Mouse (Mus musculus) midbrain, embryonic 13.5 days (tissue): ENCODE measurements at regions not wholly inside any gene's neighbourhood (a gene's known extent, or its start where the extent isn't known, plus 50 kb on each side); places are given as distances from the start of the nearest gene placed in this dataset.

Experiments used
- ATAC-seq: fragments of 200-750 bp; cut with Nextera tagmentation; 2 replicates; pipeline ENCODE4 v1.8.0; 2017; ENCODE audit warnings: mild to moderate bottlenecking, moderate TSS enrichment, moderate library complexity
- H3K27ac ChIP-seq: fragments of 300-500 bp; sonication (generic); 2 replicates; pipeline ENCODE4 v1.5.1; 2015; ENCODE audit warnings: inconsistent platforms, mild to moderate bottlenecking, moderate library complexity
- H3K27me3 ChIP-seq: fragments of 300-500 bp; sonication (generic); 2 replicates; pipeline ENCODE4 v1.6.1; 2015; ENCODE audit warnings: mild to moderate bottlenecking, inconsistent platforms
- H3K36me3 ChIP-seq: fragments of 300-500 bp; sonication (generic); 2 replicates; pipeline ENCODE4 v1.6.1; 2015; ENCODE audit warnings: mild to moderate bottlenecking, inconsistent platforms
- H3K4me1 ChIP-seq: fragments of 300-500 bp; sonication (generic); replicated peaks from 2 replicates; pipeline ENCODE4 v1.6.1; 2015; ENCODE audit warnings: inconsistent platforms
- H3K4me2 ChIP-seq: fragments of 300-500 bp; sonication (generic); replicated peaks from 2 replicates; pipeline ENCODE4 v1.6.1; 2015; ENCODE audit warnings: moderate library complexity, mild to moderate bottlenecking, inconsistent platforms
- H3K4me3 ChIP-seq: fragments of 300-500 bp; sonication (generic); replicated peaks from 2 replicates; pipeline ENCODE4 v1.5.1; 2015; ENCODE audit warnings: mild to moderate bottlenecking, inconsistent platforms
- H3K9ac ChIP-seq: fragments of 300-500 bp; sonication (generic); replicated peaks from 2 replicates; pipeline ENCODE4 v1.6.1; 2015; ENCODE audit warnings: mild to moderate bottlenecking, inconsistent platforms
- H3K9me3 ChIP-seq: fragments of 300-500 bp; sonication (generic); 2 replicates; pipeline ENCODE4 v1.6.1; 2016; ENCODE audit warnings: mild to moderate bottlenecking, inconsistent platforms
- WGBS: fragments of 180-500 bp; shearing (Covaris S2); methylation state at CpG from one replicate; pipeline ENCODE4 v1.1.7; 2015; 5-methylcytosine and 5-hydroxymethylcytosine counted together

DNA sequence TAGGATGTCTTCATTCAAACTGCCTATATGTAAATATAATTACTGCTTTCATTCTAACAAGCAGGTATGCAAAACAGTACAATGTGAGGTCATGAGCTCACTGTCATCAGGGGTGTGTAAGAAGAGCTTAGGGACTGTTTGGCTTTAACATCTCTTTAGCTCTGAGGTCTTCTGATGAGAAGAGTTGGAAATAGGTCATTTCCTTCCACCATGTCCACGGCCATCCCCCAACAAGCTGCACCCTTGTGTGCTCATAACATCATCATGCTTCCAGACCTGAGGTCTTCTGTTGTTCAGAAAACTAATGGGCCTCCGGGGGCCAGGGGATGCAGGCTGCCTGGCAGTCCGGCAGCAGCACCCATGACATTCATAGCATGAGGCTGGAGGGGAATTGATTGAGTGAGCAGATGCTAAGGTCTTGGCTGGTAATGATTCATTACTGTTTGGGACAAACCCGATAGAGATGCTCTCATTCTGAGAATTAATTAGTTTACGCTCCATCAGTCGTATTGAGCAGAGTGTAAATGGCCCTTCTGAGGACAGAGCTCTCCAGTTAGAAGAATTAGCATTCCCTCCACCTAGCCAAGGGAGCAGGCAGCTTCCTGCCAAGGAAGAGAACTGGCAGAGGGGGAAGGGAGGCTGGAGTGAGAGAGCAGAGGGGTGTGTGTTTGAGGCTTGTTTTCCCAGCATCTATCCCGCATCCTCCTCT is 64.0 kb downstream of the Rps24 start:
- Histone ChIP-seq H3K27me3 (no peaks in the 10 kb centered on the region), H3K27ac (peak overlapping the region; percentile 80), H3K9ac (no peak overlapping the region), H3K4me2 (no peak overlapping the region), H3K9me3 (no peaks in the 10 kb centered on the region), H3K4me1 (peaks cover 13% of the 10 kb centered on the region), H3K36me3 (no peaks in the 10 kb centered on the region), H3K4me3 (no peak overlapping the region)
- 28% methylated on average over 7 of the region's 7 CpGs for WGBS
- peak; percentile 96 for ATAC-seq

DNA sequence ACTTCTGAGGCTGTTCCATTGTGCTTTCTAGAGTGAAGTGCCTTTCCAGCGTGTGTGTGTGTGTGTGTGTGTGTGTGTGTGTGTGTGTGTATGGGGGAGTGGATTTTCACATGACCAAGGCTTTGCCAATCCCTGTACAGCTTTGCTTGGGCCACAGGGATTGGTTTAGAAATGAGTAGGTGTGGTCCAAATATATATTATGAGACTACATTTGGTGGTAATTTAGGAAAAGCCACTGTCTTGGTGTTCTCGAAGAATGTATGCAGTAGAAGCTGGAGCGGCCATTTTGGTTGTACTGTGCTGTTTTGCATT is 64.5 kb downstream of the Rps24 start:
- Histone ChIP-seq H3K9me3 (no peaks in the 10 kb centered on the region), H3K27ac (peak overlapping the region; percentile 80), H3K4me2 (no peak overlapping the region), H3K9ac (no peak overlapping the region), H3K4me3 (no peak overlapping the region), H3K27me3 (no peaks in the 10 kb centered on the region), H3K36me3 (no peaks in the 10 kb centered on the region), H3K4me1 (peaks cover 13% of the 10 kb centered on the region)
- WGBS = 71% methylated on average over 3 of the region's 3 CpGs
- ATAC-seq = no peak

DNA sequence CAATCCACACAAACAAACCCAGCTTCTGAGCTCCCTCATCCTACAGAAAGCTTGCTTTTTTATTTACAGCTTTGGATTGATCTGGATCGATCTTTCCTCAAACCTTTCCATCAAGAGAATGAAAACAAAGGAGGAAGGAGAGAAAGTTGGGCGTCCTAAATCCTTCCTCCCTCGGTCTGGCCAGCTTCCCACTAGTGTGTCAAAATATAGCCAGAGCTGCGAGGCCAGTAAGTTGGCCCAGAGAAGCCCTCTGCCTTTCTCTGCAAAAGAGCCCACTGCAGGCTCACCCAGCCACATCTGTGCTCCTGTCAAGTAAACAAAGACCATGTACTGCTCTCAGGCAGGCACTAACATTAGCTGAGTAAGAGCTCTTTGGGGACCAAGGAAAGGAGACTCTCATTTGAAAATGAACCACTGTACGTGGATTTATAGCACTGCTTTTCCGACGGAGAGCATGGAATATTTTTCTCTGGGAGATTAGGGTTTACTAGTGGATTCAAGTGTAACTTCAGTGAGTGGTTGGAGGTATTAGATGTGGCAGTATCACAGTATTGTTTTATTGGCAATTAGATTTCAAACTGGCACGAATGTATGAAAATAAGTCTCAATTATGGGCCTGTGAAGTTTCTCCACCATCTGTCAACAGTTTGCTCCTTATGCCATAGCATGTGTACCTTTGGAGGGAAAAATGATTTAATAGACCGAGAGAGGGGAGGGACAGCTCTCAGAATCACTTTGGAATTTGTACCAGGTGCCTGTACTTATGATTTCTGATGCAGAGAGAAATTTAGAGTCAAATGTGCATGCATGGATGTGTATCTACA is 78.1 kb downstream of the Rps24 start:
- WGBS = 73% methylated on average over 9 of the region's 9 CpGs
- H3K4me2 ChIP-seq = no peak overlapping the region
- H3K27ac ChIP-seq = no peak overlapping the region
- H3K4me3 ChIP-seq = no peak overlapping the region
- no peaks in the 10 kb centered on the region for H3K27me3 ChIP-seq
- no peaks in the 10 kb centered on the region for H3K36me3 ChIP-seq
- H3K9me3 ChIP-seq = no peaks in the 10 kb centered on the region
- H3K4me1 ChIP-seq = peaks cover 6% of the 10 kb centered on the region; the same call in 1 of the 2 replicates
- ATAC-seq = no peak
- H3K9ac ChIP-seq = no peak overlapping the region

DNA sequence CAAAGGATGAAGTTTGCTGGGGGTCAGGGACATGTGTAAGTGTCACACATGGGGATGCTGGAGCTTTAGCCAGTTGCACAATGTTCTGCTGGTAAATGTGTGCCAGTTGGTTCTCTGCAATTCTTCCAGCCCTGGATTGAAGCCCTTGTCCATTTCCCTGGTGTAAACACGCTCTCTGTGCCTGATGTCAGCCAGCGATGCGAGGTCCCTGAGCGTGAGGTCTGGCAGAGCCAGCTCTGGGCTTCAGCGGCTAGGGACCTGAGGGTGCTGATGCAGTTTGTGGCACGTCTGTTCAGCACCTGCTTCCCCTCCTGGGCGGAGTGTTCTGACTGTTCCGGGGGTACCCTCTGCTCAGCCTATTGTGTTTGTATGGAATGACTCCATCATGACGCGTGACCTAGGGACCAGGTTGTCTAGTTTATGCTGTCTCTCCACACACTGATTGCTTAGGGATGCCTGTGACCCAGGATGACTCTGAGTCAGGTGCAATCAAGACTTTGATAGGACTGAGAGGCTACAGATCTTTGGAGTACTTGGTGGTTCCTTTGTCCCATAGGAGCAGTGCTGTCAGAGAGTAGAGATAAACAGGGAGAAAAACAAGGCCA is 78.9 kb downstream of the Rps24 start:
- no peak for ATAC-seq
- Histone ChIP-seq H3K27me3 (no peaks in the 10 kb centered on the region), H3K4me1 (peaks cover 6% of the 10 kb centered on the region; the same call in 1 of the 2 replicates), H3K4me2 (no peak overlapping the region), H3K9ac (no peak overlapping the region), H3K4me3 (no peak overlapping the region), H3K9me3 (no peaks in the 10 kb centered on the region), H3K27ac (no peak overlapping the region), H3K36me3 (no peaks in the 10 kb centered on the region)
- 67% methylated on average over 10 of the region's 10 CpGs for WGBS

DNA sequence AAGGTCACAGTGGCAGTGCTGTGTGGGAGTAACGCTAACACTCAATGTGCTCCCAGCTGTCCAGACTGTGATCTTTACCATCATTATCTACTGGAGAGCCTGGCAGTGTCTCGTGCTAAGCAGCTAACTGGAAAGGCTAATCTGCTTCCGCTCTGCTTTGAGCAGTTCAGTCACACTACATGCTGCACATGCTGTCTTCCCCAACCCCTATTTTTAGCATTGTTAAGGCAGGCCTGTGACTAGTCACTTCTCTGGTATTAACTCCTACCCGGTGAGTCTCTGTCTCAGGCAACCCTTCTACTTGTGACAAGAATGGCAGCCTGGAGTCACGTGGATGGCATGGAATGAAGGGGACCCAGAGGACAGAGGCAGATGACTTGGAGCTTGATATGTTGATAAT is 88.2 kb downstream of the Rps24 start:
- Histone ChIP-seq H3K27me3 (no peaks in the 10 kb centered on the region), H3K4me3 (no peak overlapping the region), H3K9me3 (no peaks in the 10 kb centered on the region), H3K4me1 (peaks cover 27% of the 10 kb centered on the region), H3K27ac (no peak overlapping the region), H3K9ac (no peak overlapping the region), H3K4me2 (no peak overlapping the region), H3K36me3 (no peaks in the 10 kb centered on the region)
- no peak for ATAC-seq
- WGBS = 76% methylated on average over 5 of the region's 5 CpGs

DNA sequence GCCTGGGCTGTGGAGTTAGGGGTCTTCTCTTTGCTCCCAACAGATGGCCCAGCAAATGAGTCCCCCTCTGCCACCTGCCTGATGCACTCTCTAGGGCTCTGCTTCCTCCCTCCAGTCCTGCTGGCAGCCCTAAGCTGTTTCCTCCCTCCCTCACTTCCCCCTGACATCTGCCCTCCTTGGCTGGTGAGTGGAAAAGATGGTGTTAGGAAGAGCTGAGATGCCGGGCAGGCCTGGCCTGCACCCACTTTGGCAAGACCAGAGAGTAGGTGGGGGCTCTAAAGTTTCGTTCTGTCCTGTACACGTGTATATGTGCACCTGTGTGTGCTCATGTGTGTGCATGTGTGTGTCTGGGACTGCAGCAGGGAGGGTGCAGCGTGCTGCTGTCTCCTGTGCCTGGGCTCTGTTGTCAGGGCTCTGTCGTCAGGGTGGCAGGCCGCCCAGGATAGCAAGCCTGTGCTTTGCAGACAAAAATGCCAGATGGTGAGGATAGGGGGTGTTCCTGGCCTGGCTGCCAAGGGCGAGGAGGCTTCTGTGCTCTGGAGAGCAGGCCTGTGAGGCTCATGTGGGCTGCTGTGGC is 91.7 kb downstream of the Rps24 start:
- no peak overlapping the region for H3K4me2 ChIP-seq

DNA sequence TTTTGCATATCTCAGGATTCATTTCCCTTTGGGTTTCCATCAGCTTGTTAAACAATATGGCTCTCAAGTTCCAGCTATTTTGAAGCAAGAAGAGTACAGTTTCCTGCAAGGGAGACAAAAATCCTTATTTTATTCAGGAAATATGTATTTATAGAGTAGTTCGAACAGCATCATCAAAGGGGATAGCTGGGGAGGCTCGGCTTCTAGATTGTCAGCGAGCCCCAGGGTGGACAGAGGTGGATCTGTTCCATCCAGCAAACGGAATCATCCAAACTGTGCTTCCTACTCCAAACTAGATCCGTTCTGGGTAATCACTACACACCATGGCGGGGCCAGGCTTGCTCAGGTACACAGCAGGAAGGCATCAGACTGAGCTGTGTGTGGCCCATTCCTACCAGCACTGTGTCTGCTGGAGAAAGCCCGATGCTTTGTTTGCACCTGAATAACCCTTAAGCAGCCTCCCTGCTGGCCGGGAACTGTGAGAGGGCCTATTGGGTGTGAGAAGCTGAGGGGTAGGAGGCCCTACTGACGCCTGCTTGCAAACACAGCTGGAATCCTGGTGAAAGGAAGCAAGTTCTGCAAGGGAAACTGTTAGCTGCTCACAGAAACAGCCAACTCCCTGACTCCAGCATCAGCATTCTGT is 92.3 kb downstream of the Rps24 start:
- H3K9ac ChIP-seq = peak overlapping the region; percentile 50
- WGBS = 14% methylated on average over 9 of the region's 9 CpGs

More for the DNA sequence above, 91.7 kb downstream of the Rps24 start:
- Histone ChIP-seq H3K36me3 (no peaks in the 10 kb centered on the region), H3K4me3 (no peak overlapping the region), H3K9me3 (no peaks in the 10 kb centered on the region), H3K27ac (peak overlapping the region; percentile 94), H3K9ac (peak overlapping the region; percentile 50), H3K4me1 (peaks cover 29% of the 10 kb centered on the region), H3K27me3 (no peaks in the 10 kb centered on the region)
- WGBS = 19% methylated on average over 7 of the region's 7 CpGs
- peak; percentile 93 for ATAC-seq

DNA sequence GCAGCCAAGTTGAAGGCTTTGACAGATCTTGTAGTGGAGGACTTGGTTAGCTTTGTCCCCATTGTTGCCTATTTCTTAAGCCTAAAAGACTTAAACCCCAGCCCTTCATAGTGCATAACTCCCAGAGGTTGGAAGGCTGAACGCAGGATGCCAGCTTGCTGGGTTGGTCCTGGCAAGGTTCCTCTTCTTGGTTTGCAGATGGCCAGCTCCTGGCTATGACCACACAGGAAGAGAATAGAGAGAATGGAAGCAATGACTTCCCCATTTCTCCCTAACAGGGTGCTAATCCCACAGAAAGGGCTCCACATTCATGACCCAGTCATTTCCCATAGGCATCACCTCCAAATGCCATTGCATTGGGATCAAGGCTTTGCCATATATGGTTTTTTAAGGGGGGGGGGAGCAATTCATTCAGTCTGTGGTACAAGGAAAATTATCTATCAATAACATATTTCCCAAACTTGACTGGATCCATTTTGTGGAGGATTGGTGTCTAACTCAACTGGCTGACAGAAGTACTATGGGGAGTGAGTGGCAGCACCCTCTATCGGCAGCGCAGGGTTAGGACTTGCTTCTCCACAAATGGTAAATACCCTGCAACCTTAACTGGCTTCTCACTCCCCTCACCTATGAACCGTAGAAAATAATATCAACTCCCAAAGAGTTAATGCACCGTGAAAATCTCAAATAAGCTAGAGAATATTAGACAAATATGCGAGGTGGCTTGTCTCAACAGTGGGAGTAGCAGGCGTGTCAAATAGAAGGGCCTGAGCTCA is 99.4 kb downstream of the Rps24 start:
- 56% methylated on average over 7 of the region's 7 CpGs for WGBS
- Histone ChIP-seq H3K9ac (no peak overlapping the region), H3K4me2 (no peak overlapping the region), H3K4me1 (peaks cover 19% of the 10 kb centered on the region), H3K27me3 (no peaks in the 10 kb centered on the region), H3K36me3 (no peaks in the 10 kb centered on the region), H3K4me3 (no peak overlapping the region), H3K27ac (peak overlapping the region; percentile 86), H3K9me3 (no peaks in the 10 kb centered on the region)
- 0 out of 2 replicates have a peak, but pooled peaks have one; percentile 17 for ATAC-seq

More for the DNA sequence above, 92.3 kb downstream of the Rps24 start:
- H3K4me1 ChIP-seq = peaks cover 29% of the 10 kb centered on the region
- peak overlapping the region; percentile 94 for H3K27ac ChIP-seq
- H3K36me3 ChIP-seq = no peaks in the 10 kb centered on the region
- 0 out of 2 replicates have a peak overlapping the region, but pooled peaks have one; percentile 6 for H3K4me2 ChIP-seq
- H3K27me3 ChIP-seq = no peaks in the 10 kb centered on the region
- ATAC-seq = peak; percentile 41
- no peaks in the 10 kb centered on the region for H3K9me3 ChIP-seq
- no peak overlapping the region for H3K4me3 ChIP-seq

DNA sequence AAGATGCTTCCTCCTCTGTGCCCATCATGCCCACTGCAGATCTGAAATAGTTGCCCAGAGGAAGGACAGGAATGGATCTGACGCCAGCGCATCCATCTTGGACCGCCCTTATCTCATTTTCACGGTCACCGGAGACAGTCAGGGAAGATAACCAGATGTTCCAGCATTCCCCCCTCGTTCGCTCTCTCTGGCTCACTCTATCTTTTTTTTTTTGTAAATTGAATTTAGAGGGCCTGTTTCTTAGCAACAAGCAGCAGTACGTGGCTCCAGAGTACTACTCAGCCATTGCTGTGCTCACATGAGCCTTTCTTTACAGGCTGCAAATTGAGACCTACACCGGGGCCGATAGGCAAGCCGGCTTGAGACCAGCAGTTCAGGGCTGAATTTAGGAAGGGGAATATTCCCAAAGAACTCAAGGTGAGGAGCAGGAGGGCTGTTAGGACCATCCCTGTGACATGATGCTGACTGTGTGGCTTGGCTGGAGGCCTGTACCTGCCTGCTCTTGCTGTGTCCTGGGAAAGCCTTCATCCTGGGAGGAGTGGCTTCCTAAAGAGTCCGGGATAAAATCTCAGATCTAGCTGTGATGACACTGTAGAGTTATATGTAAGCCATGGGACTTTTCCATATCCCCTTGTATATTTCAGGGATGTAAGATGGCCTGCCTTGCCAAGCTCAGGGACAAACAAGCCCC is 100.2 kb downstream of the Rps24 start:
- Histone ChIP-seq H3K4me3 (no peak overlapping the region), H3K4me2 (no peak overlapping the region), H3K9me3 (no peaks in the 10 kb centered on the region), H3K9ac (0 out of 2 replicates have a peak overlapping the region, but pooled peaks have one; percentile 19), H3K27me3 (no peaks in the 10 kb centered on the region), H3K4me1 (peaks cover 19% of the 10 kb centered on the region), H3K27ac (peak overlapping the region; percentile 86), H3K36me3 (no peaks in the 10 kb centered on the region)
- ATAC-seq = peak; percentile 67
- 58% methylated on average over 12 of the region's 12 CpGs for WGBS

DNA sequence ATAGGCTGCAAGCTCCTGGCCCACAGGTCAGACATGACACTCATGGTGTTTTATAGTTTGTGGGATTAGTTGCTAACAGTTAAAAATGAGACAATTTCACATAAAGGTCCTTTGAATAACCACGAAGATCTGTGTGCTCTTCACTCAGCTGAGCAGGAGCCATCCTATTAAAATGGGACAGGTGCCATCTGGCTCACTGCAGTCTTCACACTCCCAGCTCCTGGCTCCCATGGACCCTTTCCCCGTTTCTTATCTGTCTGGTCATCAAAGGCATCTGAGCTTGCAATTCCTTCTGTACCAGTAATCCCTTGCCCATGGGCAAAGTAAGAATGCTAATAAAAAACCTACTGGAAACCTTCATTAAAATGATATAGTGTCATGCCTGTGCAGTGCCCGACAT is 101.1 kb downstream of the Rps24 start:
- no peaks in the 10 kb centered on the region for H3K27me3 ChIP-seq
- no peak overlapping the region for H3K4me2 ChIP-seq
- no peak for ATAC-seq
- no peak overlapping the region for H3K9ac ChIP-seq
- no peaks in the 10 kb centered on the region for H3K9me3 ChIP-seq
- H3K4me3 ChIP-seq = no peak overlapping the region
- H3K4me1 ChIP-seq = peaks cover 19% of the 10 kb centered on the region
- H3K27ac ChIP-seq = peak overlapping the region; percentile 86
- WGBS = 63% methylated on average over 3 of the region's 3 CpGs
- no peaks in the 10 kb centered on the region for H3K36me3 ChIP-seq
